13 mouse cellular contexts compared by ENCODE assay signal in genomic region chr10:119187720-119188119, GRCm38 (mm10).
"Had no signal": no experiment of that assay in that cellular context is flagged by ENCODE, and none has a peak within 500 bp of the region (broad histone marks: within the 10 kb centered on the region; RNA-seq: fewer than 3 reads in every experiment).

No protein-coding gene starts in this region.

- DNase-seq: liver, postnatal 0 days; lung, adult 2 months; lung, postnatal 4 days; midbrain, embryonic 14.5 days; right cerebral cortex, adult 18-20 months; right cerebral cortex, postnatal 25 days; right cerebral cortex, postnatal 4 days; spleen, adult 18-20 months; thymus, adult 18-20 months; thymus, postnatal 25 days; thymus, postnatal 4 days had no signal

- ATAC-seq: liver, postnatal 0 days; lung, postnatal 0 days; midbrain, embryonic 16.5 days had no signal
